Mouse (Mus musculus): Measurements from ENCODE around the gene Cntnap1.

DNA sequence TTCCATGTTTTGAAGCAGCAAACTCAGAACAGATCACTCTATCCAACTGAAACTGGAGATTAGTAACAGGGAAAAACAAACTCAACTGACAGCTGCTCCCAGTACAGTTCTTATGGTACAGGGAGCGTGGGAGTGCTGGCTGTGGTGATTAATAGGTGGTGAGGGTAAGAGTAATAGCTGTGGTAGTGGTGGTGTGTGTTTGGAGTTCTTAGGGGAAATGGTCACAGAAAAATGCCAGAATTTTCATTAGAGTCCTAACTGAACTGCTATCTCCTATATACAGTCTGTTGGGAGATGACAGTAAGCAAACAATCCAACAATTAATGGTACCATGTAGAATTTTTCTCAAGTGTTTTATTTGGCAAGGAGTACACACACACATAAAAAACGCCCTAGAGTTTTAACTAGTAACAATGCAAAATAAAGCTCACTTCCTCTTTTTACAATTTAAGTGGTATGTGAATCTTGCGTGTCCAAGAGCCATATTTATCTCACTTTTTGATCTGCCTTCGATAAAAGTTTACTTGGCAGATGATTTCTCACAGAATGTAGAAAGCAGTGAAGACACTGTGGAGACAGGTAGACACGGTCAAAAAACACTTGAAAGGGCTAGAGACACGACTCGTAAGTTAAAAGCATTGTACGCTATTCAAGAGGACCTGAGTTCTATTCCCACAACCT, 51.1 kb downstream of the Cntnap1 start:
- TF ChIP-seq EP300 (IDR thresholded peaks at IDR 0.05; ENCODE audit: insufficient read depth, low read depth, low read length) = no peak
- no peak for TF ChIP-seq CTCF (IDR thresholded peaks at IDR 0.05; ENCODE audit: low read depth, low read length)

All from ES-Bruce4 (cell line).